Mouse (Mus musculus): Measurements from ENCODE around the gene Gatc.

DNA sequence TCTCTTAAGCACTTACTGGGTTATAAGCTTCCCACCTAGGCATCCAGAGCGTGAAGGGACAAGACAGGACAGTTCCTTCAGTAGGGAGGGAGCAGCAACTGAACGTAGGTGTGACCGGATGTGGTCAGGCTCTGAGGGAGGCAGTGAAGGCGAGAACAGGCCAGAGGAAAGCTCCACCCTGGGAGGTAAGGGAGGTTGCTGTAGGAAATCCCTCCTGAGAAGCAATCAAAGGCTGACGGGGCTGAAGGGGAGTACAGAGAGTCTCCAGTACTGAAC, 27.4 kb downstream of the Gatc start:
- TF ChIP-seq CTCF (conservative IDR thresholded peaks at IDR 0.05; ENCODE audit: low read length), result no peak
- no peak for TF ChIP-seq NANOG (IDR thresholded peaks at IDR 0.05; ENCODE audit: borderline replicate concordance, low read length)
